Mouse (Mus musculus): ENCODE results near the gene 1810043G02Rik.

GRCm38 (mm10) chr10:78012661-78013495 lies 34.6 kb downstream of the 1810043G02Rik start:
- TF ChIP-seq CTCF (IDR thresholded peaks at IDR 0.05; ENCODE audit: control insufficient read depth, insufficient read depth, insufficient read length) (no peak), MYOD1 (IDR thresholded peaks at IDR 0.05; ENCODE audit: control insufficient read depth, insufficient read length, low read depth) (no peak), MAX (IDR thresholded peaks at IDR 0.05) (no peak)
